Mouse (Mus musculus) hindbrain, embryonic 15.5 days (tissue): ENCODE data around the gene Gpr18. TPM values are rescaled to one million over a fixed set of nuclear protein-coding genes. Genes with fewer than 3 reads are reported as not detected.
"Not testable (repeated sequence)": the region's sequence is repeated elsewhere in the genome, so short reads cannot be mapped to it uniquely, and the experiment has no call there.

Experiments used
- ATAC-seq: fragments of 200-750 bp; cut with Nextera tagmentation; 2 replicates; pipeline ENCODE4 v1.8.0; 2017; ENCODE audit warnings: low read depth, moderate number of reproducible peaks, moderate TSS enrichment; ENCODE audit not compliant: low FRiP score
- H3K27ac ChIP-seq: fragments of 300-500 bp; sonication (generic); replicated peaks from 2 replicates; pipeline ENCODE4 v1.5.1; 2015; ENCODE audit warnings: mild to moderate bottlenecking, inconsistent platforms
- H3K27me3 ChIP-seq: fragments of 300-500 bp; sonication (generic); 2 replicates; pipeline ENCODE4 v1.6.1; 2015; ENCODE audit warnings: control low read depth, inconsistent platforms
- H3K36me3 ChIP-seq: fragments of 300-500 bp; sonication (generic); 2 replicates; pipeline ENCODE4 v1.6.1; 2015; ENCODE audit warnings: control low read depth, inconsistent platforms
- H3K4me1 ChIP-seq: fragments of 300-500 bp; sonication (generic); replicated peaks from 2 replicates; pipeline ENCODE4 v1.6.1; 2015; ENCODE audit warnings: control low read depth, inconsistent platforms
- H3K4me2 ChIP-seq: fragments of 300-500 bp; sonication (generic); 2 replicates; pipeline ENCODE4 v1.6.1; 2015; ENCODE audit warnings: moderate library complexity, mild to moderate bottlenecking, inconsistent platforms
- H3K4me3 ChIP-seq: fragments of 300-500 bp; sonication (generic); 2 replicates; pipeline ENCODE4 v1.5.1; 2015; ENCODE audit warnings: mild to moderate bottlenecking, inconsistent platforms
- H3K9ac ChIP-seq: fragments of 300-500 bp; sonication (generic); 2 replicates; pipeline ENCODE4 v1.6.1; 2015; ENCODE audit warnings: inconsistent platforms
- H3K9me3 ChIP-seq: fragments of 300-500 bp; sonication (generic); 2 replicates; pipeline ENCODE4 v1.6.1; 2016; ENCODE audit warnings: control low read depth, inconsistent platforms
- WGBS: fragments of 180-500 bp; shearing (Covaris S2); methylation state at CpG from one replicate; pipeline ENCODE4 v1.1.7; 2015; 5-methylcytosine and 5-hydroxymethylcytosine counted together
- polyA plus RNA-seq: library from polyadenylated mRNA; unstranded; fragments of >200 nt; fragmentation: Nextera tagmentation; extraction: Ambion mirVana; gene quantifications from 2 replicates; pipeline ENCODE4 v1.2.1, GENCODE M21; 2015

Gpr18 gene
- polyA plus RNA-seq, 1 experiment from 2014 or later = 0.19 TPM

GRCm38 (mm10) chr14:121876190-121876589 is 39.4 kb downstream of the Gpr18 start:
- peaks cover 20% of the 10 kb centered on the region for H3K4me1 ChIP-seq
- H3K4me2 ChIP-seq, H3K9me3 ChIP-seq, H3K27ac ChIP-seq, H3K27me3 ChIP-seq, H3K4me3 ChIP-seq, ATAC-seq, H3K9ac ChIP-seq, H3K36me3 ChIP-seq: not testable (repeated sequence)
- WGBS = 78% methylated on average over 2 of the region's 2 CpGs

GRCm38 (mm10) chr14:121873646-121874045 is 41.9 kb downstream of the Gpr18 start:
- Histone ChIP-seq H3K9me3 (no peaks in the 10 kb centered on the region), H3K27me3 (peaks cover 4% of the 10 kb centered on the region; the same call in 1 of the 2 replicates), H3K27ac (no peak overlapping the region), H3K36me3 (no peaks in the 10 kb centered on the region), H3K4me1 (peaks cover 6% of the 10 kb centered on the region; the same call in 1 of the 2 replicates), H3K4me3 (no peak overlapping the region), H3K9ac (no peak overlapping the region), H3K4me2 (no peak overlapping the region)
- 83% methylated on average over 4 of the region's 4 CpGs for WGBS
- ATAC-seq = no peak

GRCm38 (mm10) chr14:121873172-121873571 is 42.4 kb downstream of the Gpr18 start:
- Histone ChIP-seq H3K4me2 (no peak overlapping the region), H3K27ac (no peak overlapping the region), H3K36me3 (no peaks in the 10 kb centered on the region), H3K4me3 (no peak overlapping the region), H3K9me3 (no peaks in the 10 kb centered on the region), H3K4me1 (peaks cover 6% of the 10 kb centered on the region; the same call in 1 of the 2 replicates), H3K27me3 (peaks cover 4% of the 10 kb centered on the region; the same call in 1 of the 2 replicates), H3K9ac (no peak overlapping the region)
- ATAC-seq = no peak
- 77% methylated on average over 2 of the region's 2 CpGs for WGBS

GRCm38 (mm10) chr14:121872760-121873159 is 42.8 kb downstream of the Gpr18 start:
- Histone ChIP-seq H3K4me2 (no peak overlapping the region), H3K4me1 (peaks cover 4% of the 10 kb centered on the region; the same call in 1 of the 2 replicates), H3K9me3 (no peaks in the 10 kb centered on the region), H3K27me3 (peaks cover 4% of the 10 kb centered on the region; the same call in 1 of the 2 replicates), H3K4me3 (no peak overlapping the region), H3K36me3 (no peaks in the 10 kb centered on the region), H3K9ac (no peak overlapping the region), H3K27ac (no peak overlapping the region)
- ATAC-seq = no peak
- 89% methylated on average over 1 of the region's 1 CpGs for WGBS

- Histone ChIP-seq H3K36me3 (no peaks in the 10 kb centered on the region), H3K27me3 (no peaks in the 10 kb centered on the region; the same call in 1 of the 2 replicates), H3K9ac (no peak overlapping the region), H3K4me2 (no peak overlapping the region), H3K4me3 (no peak overlapping the region), H3K4me1 (no peaks in the 10 kb centered on the region), H3K27ac (no peak overlapping the region), H3K9me3 (no peaks in the 10 kb centered on the region)
- WGBS = 70% methylated on average over 1 of the region's 1 CpGs
- ATAC-seq = no peak
Measured at GRCm38 (mm10) chr14:121869111-121869510, 46.5 kb downstream of the Gpr18 start.

- Histone ChIP-seq H3K4me3 (no peak overlapping the region), H3K9ac (no peak overlapping the region), H3K27me3 (no peaks in the 10 kb centered on the region), H3K4me1 (no peaks in the 10 kb centered on the region), H3K36me3 (no peaks in the 10 kb centered on the region), H3K9me3 (no peaks in the 10 kb centered on the region), H3K4me2 (no peak overlapping the region), H3K27ac (no peak overlapping the region)
- ATAC-seq = no peak
- WGBS = 80% methylated on average over 3 of the region's 3 CpGs
Measured at GRCm38 (mm10) chr14:121866574-121866973, 49.0 kb downstream of the Gpr18 start.

GRCm38 (mm10) chr14:121865162-121865561 is 50.4 kb downstream of the Gpr18 start:
- not testable (repeated sequence) for ATAC-seq, H3K9me3 ChIP-seq, H3K27ac ChIP-seq, H3K9ac ChIP-seq, H3K4me3 ChIP-seq, H3K36me3 ChIP-seq, H3K27me3 ChIP-seq, H3K4me2 ChIP-seq, H3K4me1 ChIP-seq
- 7% methylated on average over 2 of the region's 2 CpGs for WGBS

Other genes starting within 250 kb of the Gpr18 start
- gene Dock9, start 117.9 kb downstream of the Gpr18 start, polyA plus RNA-seq = 11.0 and 12.1 TPM in 2 replicates
- 51.1 and 52.7 TPM in 2 replicates for gene Ubac2, start 37.2 kb downstream of the Gpr18 start, polyA plus RNA-seq
- 0.73 and 1.1 TPM in 2 replicates for gene Gpr183, start 49.4 kb upstream of the Gpr18 start, polyA plus RNA-seq
- gene Timm8a2, start 118.9 kb upstream of the Gpr18 start, polyA plus RNA-seq = not detected in 2 replicates
- 108 and 115 TPM in 2 replicates for gene Tm9sf2, start 191.3 kb upstream of the Gpr18 start, polyA plus RNA-seq